Mouse (Mus musculus) lung, embryonic 16.5 days (tissue): ENCODE measurements at regions not wholly inside any gene's neighbourhood (a gene's known extent, or its start where the extent isn't known, plus 50 kb on each side); places are given as distances from the start of the nearest gene placed in this dataset.
A peak's percentile ranks its signal among the peaks of the same experiment; 100 is the strongest.

Experiments used
- ATAC-seq: fragments of 200-750 bp; cut with Nextera tagmentation; 2 replicates; pipeline ENCODE4 v1.8.0; 2017; ENCODE audit warnings: low read depth, mild to moderate bottlenecking, moderate library complexity
- H3K27ac ChIP-seq: fragments of 300-500 bp; sonication (generic); 2 replicates; pipeline ENCODE4 v1.5.1; 2014; ENCODE audit warnings: mild to moderate bottlenecking, control low read depth, low read length
- H3K27me3 ChIP-seq: fragments of 300-500 bp; sonication (generic); 2 replicates; pipeline ENCODE4 v1.6.1; 2014; ENCODE audit warnings: low read depth, low read length, mixed read lengths; ENCODE audit not compliant: control insufficient read depth, insufficient read depth
- H3K36me3 ChIP-seq: fragments of 300-500 bp; sonication (generic); 2 replicates; pipeline ENCODE4 v1.6.1; 2014; ENCODE audit warnings: low read length; ENCODE audit not compliant: control insufficient read depth, insufficient read depth
- H3K4me1 ChIP-seq: fragments of 300-500 bp; sonication (generic); replicated peaks from 2 replicates; pipeline ENCODE4 v1.6.1; 2014; ENCODE audit warnings: low read length, mixed read lengths; ENCODE audit not compliant: control insufficient read depth, insufficient read depth
- H3K4me2 ChIP-seq: fragments of 300-500 bp; sonication (generic); 2 replicates; pipeline ENCODE4 v1.6.1; 2014; ENCODE audit warnings: low read depth, low read length, control low read depth
- H3K4me3 ChIP-seq: fragments of 300-500 bp; sonication (generic); 2 replicates; pipeline ENCODE4 v1.5.1; 2014; ENCODE audit warnings: mild to moderate bottlenecking, low read length, control low read depth
- H3K9ac ChIP-seq: fragments of 300-500 bp; sonication (generic); 2 replicates; pipeline ENCODE4 v1.6.1; 2014; ENCODE audit warnings: low read length, control low read depth
- H3K9me3 ChIP-seq: fragments of 300-500 bp; sonication (generic); 2 replicates; pipeline ENCODE4 v1.6.1; 2016; ENCODE audit warnings: low read length; ENCODE audit not compliant: control insufficient read depth
- WGBS: fragments of 180-500 bp; shearing (Covaris S2); extraction: QIAGEN DNeasy Blood & Tissue Kit; methylation state at CpG from one replicate; pipeline ENCODE4 v1.1.7; 2014; 5-methylcytosine and 5-hydroxymethylcytosine counted together

DNA sequence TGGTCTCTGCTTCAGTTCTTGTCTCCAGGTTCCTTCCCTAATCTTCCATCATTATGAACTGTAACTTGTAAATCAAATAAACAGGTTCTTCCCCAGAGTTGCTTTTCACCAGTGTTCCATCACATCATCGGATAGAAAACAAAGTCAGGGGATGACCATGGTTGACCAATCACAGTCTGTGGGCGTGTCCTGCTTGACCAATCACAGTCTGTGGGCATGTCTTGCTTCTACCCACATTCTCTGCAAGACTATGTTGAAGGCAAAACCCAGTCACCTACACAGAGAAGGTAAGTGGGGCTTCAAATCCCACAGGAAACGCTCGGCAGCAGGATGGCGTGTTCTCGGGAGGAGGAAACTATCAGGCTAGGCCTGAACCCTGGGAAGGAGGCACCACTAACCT lies 82.9 kb upstream of the Hs6st1 start:
- no peak overlapping the region for H3K9ac ChIP-seq
- 82% methylated on average over 6 of the region's 6 CpGs for WGBS
- H3K4me2 ChIP-seq = no peak overlapping the region
- no peaks in the 10 kb centered on the region for H3K36me3 ChIP-seq
- no peak overlapping the region for H3K27ac ChIP-seq
- no peak for ATAC-seq
- no peaks in the 10 kb centered on the region for H3K4me1 ChIP-seq
- H3K9me3 ChIP-seq = peaks cover 6% of the 10 kb centered on the region; the same call in 1 of the 2 replicates
- H3K27me3 ChIP-seq = no peaks in the 10 kb centered on the region
- no peak overlapping the region for H3K4me3 ChIP-seq

DNA sequence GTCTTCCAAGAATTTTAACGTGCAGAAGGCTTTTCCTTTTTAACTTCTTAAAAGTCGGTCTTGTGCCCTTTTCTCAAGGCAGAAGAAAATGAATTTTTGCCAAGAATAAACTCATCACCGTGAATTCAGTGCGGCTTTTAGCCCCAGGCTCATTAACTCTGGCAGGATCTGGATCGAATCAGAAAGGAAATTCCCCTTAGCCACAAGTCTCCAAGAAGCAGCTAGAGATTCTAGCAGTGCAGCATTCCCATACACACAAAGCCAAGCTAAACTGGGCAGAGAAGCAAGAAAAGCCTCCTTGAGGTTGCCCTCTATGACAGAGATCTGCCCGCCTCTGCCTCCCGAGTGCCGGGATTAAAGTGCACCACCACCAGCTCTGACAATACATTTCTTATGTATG lies 81.5 kb upstream of the Hs6st1 start:
- ATAC-seq = no peak
- Histone ChIP-seq H3K9ac (no peak overlapping the region), H3K27ac (no peak overlapping the region), H3K4me2 (no peak overlapping the region), H3K9me3 (peaks cover 9% of the 10 kb centered on the region; the same call in 1 of the 2 replicates), H3K4me3 (no peak overlapping the region), H3K27me3 (no peaks in the 10 kb centered on the region), H3K4me1 (no peaks in the 10 kb centered on the region), H3K36me3 (no peaks in the 10 kb centered on the region)
- WGBS = 69% methylated on average over 8 of the region's 8 CpGs

DNA sequence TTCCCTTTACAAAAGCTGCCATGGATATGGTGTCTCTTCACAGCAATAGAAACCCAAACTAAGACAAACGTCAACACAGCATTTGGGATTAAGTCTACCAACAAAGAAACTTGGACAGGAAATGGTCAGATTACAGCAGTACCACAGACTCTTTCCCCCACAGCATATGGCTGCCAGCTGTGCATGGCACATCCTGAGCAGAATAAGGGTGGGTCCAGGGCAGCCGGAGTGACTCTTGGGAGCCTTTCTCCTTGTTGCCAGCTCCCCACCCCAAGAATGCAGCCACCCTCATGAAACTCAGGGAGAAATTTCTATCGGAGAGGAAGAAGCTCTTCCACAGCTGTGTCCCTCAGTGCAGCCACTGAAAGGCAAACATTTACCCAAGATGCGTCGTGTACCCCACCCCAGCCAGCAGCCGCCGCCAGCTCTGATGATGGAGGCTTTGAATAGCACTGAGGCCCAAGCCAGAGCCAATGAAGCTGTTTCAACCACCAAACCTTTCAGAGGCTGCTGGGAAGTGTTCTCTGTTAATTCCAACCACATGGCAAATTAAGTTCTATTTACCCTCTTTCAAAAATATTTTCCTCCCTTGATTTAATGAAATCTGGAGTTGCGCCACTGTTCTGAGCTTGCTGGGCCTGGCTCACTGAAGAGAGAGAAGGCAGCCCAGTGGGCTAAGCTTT lies 75.8 kb upstream of the Hs6st1 start:
- ATAC-seq = no peak
- WGBS = 58% methylated on average over 8 of the region's 8 CpGs
- Histone ChIP-seq H3K4me2 (no peak overlapping the region), H3K4me1 (no peaks in the 10 kb centered on the region), H3K27me3 (no peaks in the 10 kb centered on the region), H3K9me3 (peaks cover 9% of the 10 kb centered on the region; the same call in 1 of the 2 replicates), H3K9ac (no peak overlapping the region), H3K36me3 (no peaks in the 10 kb centered on the region), H3K27ac (no peak overlapping the region), H3K4me3 (no peak overlapping the region)

DNA sequence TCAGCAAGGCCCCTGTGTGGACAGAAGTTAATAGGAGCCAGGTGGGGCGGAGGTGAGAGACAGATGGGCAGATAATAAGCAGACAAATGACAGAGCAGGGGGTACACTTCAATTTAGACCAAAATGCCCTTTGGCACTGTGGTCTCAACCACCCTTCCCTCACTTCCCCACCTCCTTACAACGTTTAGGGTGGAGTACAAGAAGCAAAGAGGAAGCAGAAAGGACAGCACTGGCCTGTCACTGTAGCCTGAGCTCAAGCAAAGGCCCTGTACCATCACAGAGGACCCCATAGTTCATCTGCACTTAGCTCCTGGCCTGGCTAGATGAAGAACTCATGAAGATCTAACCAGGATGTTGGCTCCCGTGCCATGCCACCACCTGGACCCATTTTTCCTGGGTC lies 75.3 kb upstream of the Hs6st1 start:
- Histone ChIP-seq H3K9ac (no peak overlapping the region), H3K27ac (no peak overlapping the region), H3K36me3 (no peaks in the 10 kb centered on the region), H3K9me3 (peaks cover 9% of the 10 kb centered on the region; the same call in 1 of the 2 replicates), H3K4me1 (no peaks in the 10 kb centered on the region), H3K4me3 (no peak overlapping the region), H3K4me2 (no peak overlapping the region), H3K27me3 (no peaks in the 10 kb centered on the region)
- ATAC-seq = no peak
- 62% methylated on average over 3 of the region's 3 CpGs for WGBS

DNA sequence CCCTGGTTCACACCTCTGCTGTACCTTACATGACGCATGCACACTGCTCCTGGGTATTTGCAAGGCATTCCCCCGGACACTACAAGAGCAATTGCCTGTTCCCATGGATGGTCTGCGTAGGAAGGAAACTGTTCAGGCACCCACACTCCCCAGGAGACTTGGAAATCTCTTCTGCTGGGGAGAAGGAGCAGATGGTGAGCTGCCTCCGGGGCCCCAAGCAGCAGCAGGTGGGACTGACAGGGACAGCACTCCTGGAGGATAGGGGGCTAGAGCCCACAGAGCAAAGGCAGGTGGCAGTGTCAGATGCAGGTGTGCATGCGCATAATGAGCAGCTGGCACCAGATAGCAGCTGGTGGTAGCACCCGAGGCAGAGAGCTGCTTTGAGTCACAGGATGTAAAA lies 72.5 kb upstream of the Hs6st1 start:
- no peaks in the 10 kb centered on the region for H3K4me1 ChIP-seq
- H3K36me3 ChIP-seq = no peaks in the 10 kb centered on the region
- no peak for ATAC-seq
- no peak overlapping the region for H3K4me2 ChIP-seq
- no peak overlapping the region for H3K9ac ChIP-seq
- H3K27me3 ChIP-seq = no peaks in the 10 kb centered on the region
- H3K4me3 ChIP-seq = no peak overlapping the region
- H3K9me3 ChIP-seq = no peaks in the 10 kb centered on the region
- no peak overlapping the region for H3K27ac ChIP-seq
- 58% methylated on average over 6 of the region's 6 CpGs for WGBS

DNA sequence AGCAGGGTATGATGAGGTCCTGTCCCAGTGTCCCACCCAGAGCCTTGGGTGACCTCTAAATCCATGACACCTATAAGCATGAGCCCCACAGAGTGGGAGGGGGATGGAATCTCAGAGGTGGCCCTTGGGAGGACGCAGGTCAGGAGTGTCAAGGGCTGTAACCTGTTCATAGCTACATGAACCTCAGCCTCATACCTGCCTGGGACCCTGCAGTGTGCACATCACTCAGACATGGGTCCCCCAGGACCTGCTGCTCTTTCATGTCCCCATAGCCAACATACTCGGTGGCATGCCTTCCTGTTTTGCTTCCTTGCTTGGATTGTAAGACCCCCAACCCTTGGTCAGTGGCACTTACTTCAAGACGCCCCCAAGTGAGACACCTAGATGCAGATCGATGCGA lies 66.9 kb upstream of the Hs6st1 start:
- H3K9me3 ChIP-seq = no peaks in the 10 kb centered on the region
- no peak overlapping the region for H3K4me2 ChIP-seq
- no peak for ATAC-seq
- H3K4me1 ChIP-seq = no peaks in the 10 kb centered on the region
- H3K27ac ChIP-seq = no peak overlapping the region
- no peaks in the 10 kb centered on the region for H3K36me3 ChIP-seq
- 84% methylated on average over 5 of the region's 5 CpGs for WGBS
- no peak overlapping the region for H3K9ac ChIP-seq
- H3K27me3 ChIP-seq = no peaks in the 10 kb centered on the region
- H3K4me3 ChIP-seq = no peak overlapping the region

DNA sequence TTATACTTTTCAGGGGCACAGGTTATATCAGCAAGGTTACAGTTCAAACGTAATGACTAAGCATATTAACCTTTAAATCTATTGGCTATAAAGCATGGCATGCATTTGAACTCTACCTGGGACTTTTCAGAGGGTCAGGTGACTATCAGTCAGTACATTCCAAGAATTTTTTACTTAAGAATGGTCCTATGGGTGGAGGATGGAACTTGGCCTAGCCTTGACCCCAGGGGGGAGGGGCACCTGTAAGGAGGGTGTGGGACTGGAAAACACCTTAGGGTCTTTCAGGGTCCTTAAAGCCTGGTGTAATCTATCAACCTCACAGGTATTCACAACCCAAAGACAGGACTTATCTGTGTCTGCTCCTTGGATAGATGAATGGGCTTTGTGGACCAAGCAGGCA lies 66.4 kb upstream of the Hs6st1 start:
- 78% methylated on average over 1 of the region's 1 CpGs for WGBS
- Histone ChIP-seq H3K9me3 (no peaks in the 10 kb centered on the region), H3K4me3 (no peak overlapping the region), H3K9ac (no peak overlapping the region), H3K36me3 (no peaks in the 10 kb centered on the region), H3K27me3 (no peaks in the 10 kb centered on the region), H3K27ac (no peak overlapping the region), H3K4me2 (no peak overlapping the region), H3K4me1 (no peaks in the 10 kb centered on the region)
- ATAC-seq = no peak

DNA sequence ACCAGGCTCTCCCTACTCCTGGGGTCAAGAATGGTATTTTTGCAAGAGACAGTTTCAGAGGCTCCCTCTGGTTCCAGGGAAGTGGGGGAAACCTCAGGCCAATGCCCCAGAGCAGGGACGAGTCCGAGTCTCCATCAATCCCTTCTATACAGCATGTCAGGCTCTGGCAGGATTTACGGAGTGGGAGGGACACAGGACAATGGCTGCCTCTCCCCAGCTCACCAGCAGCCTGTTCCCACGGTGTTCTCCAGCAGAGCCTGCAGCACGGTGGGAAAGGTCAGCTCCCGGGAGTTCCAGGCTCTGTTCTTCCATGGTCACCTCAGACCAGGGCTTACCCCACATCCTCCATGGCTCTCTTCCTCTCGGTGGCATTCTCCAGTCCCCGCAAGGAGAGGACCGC lies 64.6 kb upstream of the Hs6st1 start:
- peak; percentile 34; the same call in 1 of the 2 replicates for ATAC-seq
- Histone ChIP-seq H3K27me3 (no peaks in the 10 kb centered on the region), H3K4me1 (no peaks in the 10 kb centered on the region), H3K36me3 (no peaks in the 10 kb centered on the region), H3K4me3 (no peak overlapping the region), H3K9ac (no peak overlapping the region), H3K4me2 (no peak overlapping the region), H3K27ac (no peak overlapping the region), H3K9me3 (no peaks in the 10 kb centered on the region)
- WGBS = 38% methylated on average over 9 of the region's 9 CpGs

DNA sequence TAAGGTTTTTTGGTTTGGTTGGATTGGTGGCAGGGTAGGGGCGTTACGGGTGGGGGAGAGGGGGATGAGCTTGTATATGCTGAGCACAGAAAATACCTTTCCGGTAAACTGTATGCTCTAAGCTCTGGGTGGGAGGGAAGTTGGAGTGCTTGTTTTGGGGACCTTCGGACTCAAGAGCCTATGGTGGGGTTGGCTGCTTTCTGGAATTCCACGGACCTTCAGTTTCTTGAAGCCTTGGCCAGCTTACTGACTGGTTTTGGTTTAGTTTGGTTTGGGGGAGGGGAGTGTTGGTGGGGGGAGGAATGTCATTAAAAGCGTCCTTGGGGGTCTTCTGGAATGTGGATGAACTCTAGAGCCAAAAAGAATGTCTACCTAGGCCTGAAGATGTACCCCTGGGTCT lies 59.6 kb upstream of the Hs6st1 start:
- no peak overlapping the region for H3K9ac ChIP-seq
- no peak overlapping the region for H3K4me3 ChIP-seq
- H3K9me3 ChIP-seq = no peaks in the 10 kb centered on the region
- peaks cover 7% of the 10 kb centered on the region for H3K4me1 ChIP-seq
- no peak overlapping the region for H3K27ac ChIP-seq
- WGBS = 66% methylated on average over 6 of the region's 6 CpGs
- no peaks in the 10 kb centered on the region for H3K36me3 ChIP-seq
- H3K27me3 ChIP-seq = no peaks in the 10 kb centered on the region
- no peak overlapping the region for H3K4me2 ChIP-seq
- ATAC-seq = no peak
